Mouse (Mus musculus): ENCODE measurements around the gene 4930402H24Rik. TPM values are rescaled to one million over a fixed set of nuclear protein-coding genes. Genes with fewer than 3 reads are reported as not detected.
A peak's percentile ranks its signal among the peaks of the same experiment; 100 is the strongest.

4930402H24Rik gene
- total RNA-seq, 2 experiments from 2014 or later, result 69.4 to 76.6 TPM

- DNase-seq (ENCODE audit: low spot score in 2 of 2), result no peak
Measured at GRCm38 (mm10) chr2:130816205-130816604, 90.0 kb downstream of the 4930402H24Rik start.

- no peak for DNase-seq (ENCODE audit: low spot score in 2 of 2)
Measured at GRCm38 (mm10) chr2:130814492-130814891, 91.7 kb downstream of the 4930402H24Rik start.

GRCm38 (mm10) chr2:130813729-130814128 lies 92.5 kb downstream of the 4930402H24Rik start:
- no peak for DNase-seq (ENCODE audit: low spot score in 2 of 2)

GRCm38 (mm10) chr2:130812487-130812886 lies 93.7 kb downstream of the 4930402H24Rik start:
- no peak for DNase-seq (ENCODE audit: low spot score in 2 of 2)

- no peak for DNase-seq (ENCODE audit: low spot score in 2 of 2)
Measured at GRCm38 (mm10) chr2:130805146-130805545, 101.1 kb downstream of the 4930402H24Rik start.

DNA sequence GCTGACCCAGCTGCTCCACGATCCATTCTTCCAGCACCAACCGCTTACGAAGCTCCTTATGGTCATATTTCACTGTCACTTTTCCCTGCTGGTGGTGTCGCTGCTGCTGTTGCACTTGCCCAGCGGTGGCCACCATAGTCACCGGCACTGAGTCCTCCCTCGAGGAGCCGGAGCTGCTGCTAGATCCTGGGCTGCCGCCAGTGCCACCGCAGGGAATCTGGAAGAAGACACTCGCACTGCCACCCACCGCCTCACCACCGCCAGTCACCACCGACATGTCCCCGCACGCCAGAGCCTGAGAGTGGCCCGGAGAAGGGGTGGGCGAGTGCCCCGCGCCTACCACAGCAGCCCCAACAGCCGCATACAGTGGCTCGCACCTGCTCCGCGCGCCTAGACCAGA lies 102.5 kb downstream of the 4930402H24Rik start:
- DNase-seq (ENCODE audit: low spot score in 2 of 2), result peak in 1 of 2 experiments; percentile 16

DNA sequence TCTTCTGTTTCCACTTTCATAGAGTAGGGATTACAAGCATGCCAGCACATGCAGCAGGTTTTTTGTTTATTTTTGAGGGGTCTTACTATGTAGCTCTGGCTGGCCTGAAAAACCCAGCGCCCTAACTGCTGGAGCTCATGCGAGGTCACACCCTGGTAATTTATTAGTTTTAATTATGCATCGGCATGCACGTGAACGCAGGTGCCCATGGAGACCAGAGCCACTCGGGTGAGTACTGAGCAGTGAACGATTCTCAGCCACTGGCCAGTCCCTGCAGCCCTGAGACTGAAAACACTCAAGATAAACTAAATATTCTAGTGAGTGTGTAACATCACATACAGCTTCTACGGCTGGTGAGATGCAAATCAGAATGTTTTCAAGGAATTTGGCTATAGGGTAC lies 110.5 kb downstream of the 4930402H24Rik start:
- DNase-seq (ENCODE audit: low spot score in 2 of 2), result no peak

DNA sequence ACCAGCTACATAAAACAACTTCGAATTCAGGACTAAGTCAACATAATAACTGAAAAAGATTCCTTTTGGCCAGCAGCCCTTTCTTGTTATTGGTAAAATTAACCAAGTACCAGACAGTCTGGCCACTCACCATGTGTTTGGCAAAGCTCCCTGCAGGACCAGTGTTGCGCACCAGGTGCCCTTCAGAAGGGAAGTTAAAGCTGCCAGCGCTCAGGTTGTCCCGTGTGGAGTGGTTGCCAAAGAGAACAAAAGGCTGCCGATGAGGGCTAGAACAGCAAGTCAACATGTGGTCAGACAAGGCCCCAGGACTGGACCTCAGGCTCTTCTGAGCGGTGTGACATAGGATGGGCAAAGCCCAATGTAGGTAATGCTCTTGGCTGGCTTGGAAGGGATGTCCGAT lies 114.5 kb downstream of the 4930402H24Rik start:
- DNase-seq (ENCODE audit: low spot score in 2 of 2), result no peak

GRCm38 (mm10) chr2:130789642-130790041 lies 116.6 kb downstream of the 4930402H24Rik start:
- no peak for DNase-seq (ENCODE audit: low spot score in 2 of 2)

DNA sequence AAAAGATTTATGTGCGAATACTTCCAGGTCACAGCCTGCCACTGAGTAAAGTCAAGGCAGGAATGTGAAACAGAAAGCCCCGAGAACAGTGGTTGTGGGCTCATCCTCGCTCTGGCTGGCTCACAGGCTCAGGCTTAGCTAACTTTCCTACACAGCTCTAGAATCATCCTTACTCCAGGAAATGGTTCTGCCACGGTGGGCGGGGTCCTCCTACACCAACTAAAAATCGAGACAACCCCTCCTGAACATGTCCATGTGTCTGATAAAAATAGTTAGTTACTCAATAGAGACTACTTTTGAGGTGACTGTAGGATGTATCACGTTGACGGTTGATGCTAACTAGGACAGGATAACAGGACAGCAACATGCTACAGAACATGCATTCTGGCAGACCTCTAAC lies 117.2 kb downstream of the 4930402H24Rik start:
- no peak for DNase-seq (ENCODE audit: low spot score in 2 of 2)

DNA sequence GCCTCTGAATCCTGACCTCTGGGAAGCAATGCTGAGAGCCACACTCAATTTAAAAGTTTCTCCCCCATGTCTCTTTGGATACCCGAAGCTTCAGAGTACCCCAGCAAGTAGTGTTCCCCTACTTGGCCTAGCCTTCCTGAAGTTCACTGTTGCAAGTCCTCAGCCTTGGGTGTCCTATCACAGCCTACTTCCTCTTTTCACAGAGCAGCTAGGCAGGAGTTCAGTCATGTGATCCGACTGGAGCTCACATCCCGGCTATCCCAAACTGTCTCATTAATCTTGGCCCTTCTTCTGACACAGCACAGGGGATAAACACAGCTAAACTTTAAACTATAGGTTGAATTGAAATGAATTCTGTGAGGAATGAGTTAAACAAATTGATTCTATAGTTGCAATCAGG lies 121.3 kb downstream of the 4930402H24Rik start:
- no peak for DNase-seq (ENCODE audit: low spot score in 2 of 2)

DNA sequence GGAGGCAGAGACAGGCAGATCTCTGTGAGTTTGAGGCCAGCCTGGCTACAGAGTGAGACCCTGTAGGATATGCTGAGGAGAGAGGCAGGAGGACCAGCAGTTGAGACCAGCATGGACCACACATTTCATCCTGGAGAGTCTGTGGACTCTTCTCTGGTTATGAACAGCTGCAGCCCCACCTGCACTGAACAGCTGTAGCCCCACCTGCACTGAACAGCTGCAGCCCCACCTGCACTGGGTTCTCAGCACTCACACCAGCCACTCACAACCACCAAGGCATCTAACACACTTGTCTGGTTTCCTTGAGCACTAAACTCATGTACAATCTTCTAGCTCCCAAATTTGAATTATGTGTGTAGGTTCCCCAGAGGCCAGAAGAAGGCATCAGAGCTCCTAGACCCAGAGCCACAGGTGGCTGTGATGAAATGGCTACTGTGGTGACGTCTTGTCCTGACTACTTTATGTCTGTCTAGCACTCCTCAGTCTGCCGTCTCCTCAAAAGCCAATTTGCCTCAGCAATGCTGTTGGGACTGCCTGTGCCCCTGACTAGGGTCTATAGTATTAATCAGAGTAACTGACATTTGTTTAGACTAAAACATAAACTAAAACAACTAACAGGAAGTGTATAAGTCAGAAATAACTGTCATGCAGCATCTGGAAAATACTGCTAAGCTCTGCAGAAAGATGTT lies 125.4 kb downstream of the 4930402H24Rik start:
- DNase-seq (ENCODE audit: low spot score in 2 of 2), result no peak

DNA sequence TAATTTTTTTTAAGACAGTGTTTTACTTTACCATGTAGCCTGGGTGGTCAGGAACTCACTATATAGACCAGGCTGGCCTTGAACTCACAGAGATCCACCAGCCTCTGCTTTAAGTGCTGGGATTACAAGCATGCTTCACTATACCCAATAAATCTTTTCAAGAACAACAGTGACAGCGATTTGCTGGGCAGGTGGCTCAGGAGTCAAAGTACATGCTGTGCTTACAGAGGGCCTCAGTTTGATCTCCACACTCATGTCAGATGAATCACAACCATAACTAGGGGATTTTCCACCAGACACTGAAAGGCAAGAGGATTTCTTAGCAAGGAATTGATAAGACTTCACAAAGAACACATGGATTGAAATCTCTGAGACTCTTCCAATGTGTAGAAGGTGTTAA lies 126.3 kb downstream of the 4930402H24Rik start:
- DNase-seq (ENCODE audit: low spot score in 2 of 2), result no peak

DNA sequence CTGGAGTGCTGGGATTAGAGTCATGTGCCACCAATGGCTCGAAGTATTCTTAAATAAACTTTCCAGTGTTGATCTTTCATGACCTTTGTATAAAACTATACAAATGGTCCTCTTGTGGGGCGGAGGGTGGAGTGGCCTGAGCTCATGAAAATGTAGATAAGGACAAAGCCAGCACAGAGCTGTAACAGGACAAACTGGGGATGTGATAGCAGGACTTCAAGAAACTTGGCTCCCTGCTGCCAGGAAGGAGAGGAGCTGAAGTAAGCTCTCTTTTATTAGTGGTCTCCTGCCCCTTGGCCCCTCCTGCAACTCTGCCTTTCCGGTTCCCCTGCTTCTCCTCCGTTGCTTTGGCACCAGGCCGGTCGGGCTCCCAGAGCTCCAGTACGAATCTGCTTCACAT lies 129.6 kb downstream of the 4930402H24Rik start:
- DNase-seq (ENCODE audit: low spot score in 2 of 2), result no peak

DNA sequence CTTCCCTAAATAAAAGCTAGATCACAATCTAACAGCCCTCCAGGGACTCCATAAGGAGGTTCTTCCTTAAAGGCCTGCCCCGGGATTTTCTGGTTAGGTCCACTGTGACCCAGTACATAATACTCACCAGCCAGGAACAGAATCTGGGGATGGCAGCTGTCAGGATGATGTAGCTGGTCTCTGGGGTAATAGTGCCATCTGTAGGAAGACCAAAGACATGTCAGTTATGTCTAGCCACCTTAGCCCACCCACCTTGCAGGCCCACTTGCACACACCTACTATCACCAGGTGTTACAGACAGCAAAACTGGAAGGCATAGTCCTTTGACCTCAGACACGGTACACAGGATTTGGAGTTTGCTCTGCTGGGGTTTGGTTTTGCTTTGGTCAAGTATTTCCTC lies 138.7 kb downstream of the 4930402H24Rik start:
- peak in 1 of 2 experiments; percentile 27 for DNase-seq (ENCODE audit: low spot score in 2 of 2)

DNA sequence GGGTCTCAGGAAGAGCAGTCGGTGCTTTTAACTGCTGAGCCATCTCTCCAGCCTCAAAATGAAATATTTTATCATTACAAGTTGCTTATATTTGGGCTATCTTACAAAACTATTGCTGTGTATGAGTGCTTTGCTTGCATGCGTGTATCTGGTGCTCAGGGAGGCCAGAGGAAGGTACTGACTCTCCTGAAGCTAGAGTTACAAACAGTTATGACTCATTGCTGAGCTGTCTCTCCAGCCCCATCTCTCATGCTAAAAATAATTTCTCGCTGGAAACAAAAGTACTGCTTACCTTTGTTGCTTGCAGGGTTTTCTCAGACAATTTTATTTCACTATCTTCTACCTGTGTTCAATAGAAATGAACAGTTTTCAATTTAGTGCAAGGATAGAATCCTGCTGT lies 140.8 kb downstream of the 4930402H24Rik start:
- no peak for DNase-seq (ENCODE audit: low spot score in 2 of 2)

GRCm38 (mm10) chr2:130760876-130761275 lies 145.3 kb downstream of the 4930402H24Rik start:
- no peak for DNase-seq (ENCODE audit: low spot score in 2 of 2)

DNA sequence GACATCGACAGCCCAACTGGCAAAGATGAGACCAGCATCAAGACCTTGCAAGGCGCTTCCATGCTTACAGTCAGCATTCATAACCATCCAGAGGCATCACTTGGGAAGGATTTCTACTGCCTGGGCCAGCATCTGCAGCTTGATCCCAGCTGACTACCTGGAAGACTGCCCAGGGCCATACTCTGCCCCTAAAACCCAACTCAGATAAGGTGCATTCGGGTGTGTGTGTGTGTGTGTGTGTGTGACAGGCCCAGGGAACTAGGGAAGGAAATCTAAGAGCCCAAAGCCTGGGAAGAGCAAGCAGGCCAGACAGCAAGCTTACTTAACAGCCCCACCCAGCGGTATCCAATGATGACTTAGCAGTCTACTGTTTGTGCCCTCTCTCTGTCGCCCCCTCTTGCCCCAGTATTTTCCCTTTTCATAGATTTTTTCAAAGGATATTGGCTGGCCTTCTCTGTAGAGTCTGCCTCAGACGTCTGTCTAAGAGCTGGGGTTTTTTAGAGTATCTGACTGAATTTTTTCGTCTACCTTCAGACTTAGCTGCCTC lies 151.1 kb downstream of the 4930402H24Rik start:
- DNase-seq (ENCODE audit: low spot score in 2 of 2), result no peak

- DNase-seq (ENCODE audit: low spot score in 2 of 2), result no peak
Measured at GRCm38 (mm10) chr2:130754596-130754995, 151.6 kb downstream of the 4930402H24Rik start.

GRCm38 (mm10) chr2:130750449-130750848 lies 155.8 kb downstream of the 4930402H24Rik start:
- no peak for DNase-seq (ENCODE audit: low spot score in 2 of 2)

- no peak for DNase-seq (ENCODE audit: low spot score in 2 of 2)
Measured at GRCm38 (mm10) chr2:130749708-130750107, 156.5 kb downstream of the 4930402H24Rik start.

DNA sequence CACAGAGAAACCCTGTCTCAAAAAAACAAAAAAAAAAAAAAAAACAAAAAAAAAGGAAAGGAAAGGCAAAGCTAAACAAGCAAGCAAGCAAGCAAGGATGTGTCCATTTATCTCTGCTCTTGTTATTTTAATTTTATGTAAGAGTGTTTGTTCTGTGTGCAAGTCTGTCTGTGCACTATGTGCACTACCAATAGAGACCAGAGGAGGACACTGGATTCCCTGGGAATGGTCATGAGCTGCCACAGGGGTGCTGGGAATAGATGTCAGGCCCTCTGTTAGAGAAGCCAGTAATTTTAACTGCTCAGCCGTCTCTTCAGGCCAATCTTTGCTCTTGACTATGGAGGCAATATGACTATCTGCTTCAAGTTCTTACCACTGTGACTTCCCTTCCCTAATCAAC lies 162.6 kb downstream of the 4930402H24Rik start:
- DNase-seq (ENCODE audit: low spot score in 2 of 2), result no peak

- peak in 1 of 2 experiments; percentile 50 for DNase-seq (ENCODE audit: low spot score in 2 of 2)
Measured at GRCm38 (mm10) chr2:130740096-130740495, 166.1 kb downstream of the 4930402H24Rik start.

Data from layer of hippocampus, adult 18-20 months (tissue).